Mouse (Mus musculus) bone marrow macrophage, adult 2 months (primary cell): Measurements from ENCODE around the gene Tie1. TPM values are rescaled to one million over a fixed set of nuclear protein-coding genes. Genes with fewer than 3 reads are reported as not detected.

Experiments
- H3K27ac ChIP-seq: 2 replicates; pipeline ENCODE4 v1.5.1; 2012; ENCODE audit warnings: low read depth, low read length; ENCODE audit not compliant: insufficient read depth
- H3K4me1 ChIP-seq: 2 replicates; pipeline ENCODE4 v1.6.1; 2012; ENCODE audit warnings: low read length; ENCODE audit not compliant: control insufficient read depth, insufficient read depth
- H3K4me3 ChIP-seq: 2 replicates; pipeline ENCODE4 v1.5.1; 2012; ENCODE audit warnings: mild to moderate bottlenecking, low read length, moderate library complexity; ENCODE audit not compliant: insufficient read depth
- CTCF ChIP-seq: IDR thresholded peaks from 2 replicates; pipeline ENCODE4 v1.5.1; 2012; ENCODE audit warnings: low read depth, mild to moderate bottlenecking, low read length, moderate library complexity
- POLR2A ChIP-seq: IDR thresholded peaks from 2 replicates; pipeline ENCODE4 v1.6.1; 2012; ENCODE audit warnings: mild to moderate bottlenecking, low read depth, low read length, borderline replicate concordance
- polyA plus RNA-seq: library from polyadenylated mRNA; stranded (reverse); fragments of >200 nt; gene quantifications from 2 replicates; pipeline ENCODE4 v1.2.4, GENCODE M21; 2012; ENCODE audit not compliant: missing spikeins, insufficient read depth, insufficient read length

Gene Tie1
- polyA plus RNA-seq, 1 experiment = not detected

GRCm38 (mm10) chr4:118490461-118490860 lies 600 bp upstream of the Tie1 start:
- TF ChIP-seq POLR2A (no peak), CTCF (no peak)
- H3K4me1 ChIP-seq = no peaks in the 10 kb centered on the region
- H3K27ac ChIP-seq = no peak overlapping the region
- H3K4me3 ChIP-seq = no peak overlapping the region

- Histone ChIP-seq H3K27ac (no peak overlapping the region), H3K4me1 (no peaks in the 10 kb centered on the region), H3K4me3 (no peak overlapping the region)
- no peak for TF ChIP-seq CTCF
- TF ChIP-seq POLR2A = no peak
Observed at GRCm38 (mm10) chr4:118476773-118477530, 12.9 kb downstream of the Tie1 start.

- Histone ChIP-seq H3K27ac (no peak overlapping the region), H3K4me3 (no peak overlapping the region), H3K4me1 (no peaks in the 10 kb centered on the region)
- no peak for TF ChIP-seq POLR2A
- TF ChIP-seq CTCF = no peak
Observed at GRCm38 (mm10) chr4:118472687-118473086, 17.2 kb downstream of the Tie1 start.

GRCm38 (mm10) chr4:118471281-118471680 lies 18.6 kb downstream of the Tie1 start:
- Histone ChIP-seq H3K4me1 (no peaks in the 10 kb centered on the region), H3K27ac (no peak overlapping the region), H3K4me3 (no peak overlapping the region)
- TF ChIP-seq CTCF (no peak), POLR2A (no peak)

- H3K4me1 ChIP-seq = peaks cover 5% of the 10 kb centered on the region; the same call in 1 of the 2 replicates
- no peak overlapping the region for H3K27ac ChIP-seq
Observed at GRCm38 (mm10) chr4:118465697-118466163, 24.1 kb downstream of the Tie1 start.

GRCm38 (mm10) chr4:118464956-118465355 lies 24.9 kb downstream of the Tie1 start:
- Histone ChIP-seq H3K4me3 (no peak overlapping the region), H3K27ac (no peak overlapping the region), H3K4me1 (peaks cover 5% of the 10 kb centered on the region; the same call in 1 of the 2 replicates)
- TF ChIP-seq POLR2A (no peak), CTCF (no peak)

More at GRCm38 (mm10) chr4:118465697-118466163, 24.1 kb downstream of the Tie1 start:
- TF ChIP-seq POLR2A (no peak), CTCF (no peak)
- no peak overlapping the region for H3K4me3 ChIP-seq

GRCm38 (mm10) chr4:118457345-118457975 lies 32.4 kb downstream of the Tie1 start, which contains the start of gene Mpl:
Gene Mpl, minus strand, starts transcription at chr4:118457513.
- no peak within 1 kb of the TSS for H3K27ac ChIP-seq
- TF ChIP-seq CTCF = no peak
- no peak for TF ChIP-seq POLR2A
- no peak within 1 kb of the TSS for H3K4me3 ChIP-seq
- H3K4me1 ChIP-seq = no peaks in the 10 kb centered on the region

GRCm38 (mm10) chr4:118446415-118447153 lies 43.3 kb downstream of the Tie1 start:
- Histone ChIP-seq H3K4me3 (no peak overlapping the region), H3K4me1 (no peaks in the 10 kb centered on the region), H3K27ac (no peak overlapping the region)
- TF ChIP-seq POLR2A = no peak
- TF ChIP-seq CTCF = no peak

GRCm38 (mm10) chr4:118445781-118446414 lies 44.0 kb downstream of the Tie1 start:
- Histone ChIP-seq H3K27ac (no peak overlapping the region), H3K4me3 (no peak overlapping the region), H3K4me1 (no peaks in the 10 kb centered on the region)
- no peak for TF ChIP-seq POLR2A
- no peak for TF ChIP-seq CTCF
